Comparison of ENCODE assay signal across 10 mouse cellular contexts in the genomic region with DNA sequence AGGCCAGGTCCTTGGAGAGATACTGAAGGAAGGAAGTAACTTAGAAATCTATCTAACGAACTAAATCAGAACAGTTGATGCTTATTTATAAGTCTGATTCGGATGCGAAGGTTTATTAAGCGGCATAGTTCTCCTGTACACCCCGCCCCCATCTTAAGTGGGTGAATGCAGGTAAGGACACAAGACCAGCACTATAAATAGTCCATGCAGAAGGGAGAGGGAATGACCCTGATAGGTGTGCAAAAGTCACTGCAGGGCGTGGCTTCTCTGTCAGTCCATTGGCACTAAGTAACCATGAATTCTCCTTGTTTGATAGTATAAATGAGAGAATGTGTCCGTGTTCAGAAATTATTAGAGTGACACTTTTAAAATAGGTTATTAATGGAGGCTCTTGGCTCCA.
A peak's percentile ranks its signal among the peaks of the same experiment; 100 is the strongest.
DNase-seq lines count a peak whose midpoint lies in the region; ATAC-seq and TF ChIP-seq lines count a peak whose summit lies in the region.
"Had no signal": no experiment of that assay in that cellular context is flagged by ENCODE, and none has a peak within 500 bp of the region (broad histone marks: within the 10 kb centered on the region; RNA-seq: fewer than 3 reads in every experiment).

No protein-coding gene starts in this region.

- no peaks in the 10 kb centered on the region for H3K27me3 ChIP-seq in forebrain, embryonic 10.5 days (ENCODE audit: poor library complexity, severe bottlenecking)
- no peaks in the 10 kb centered on the region for H3K27me3 ChIP-seq in forebrain, embryonic 13.5 days
- no peaks in the 10 kb centered on the region for H3K27me3 ChIP-seq in kidney, embryonic 16.5 days (ENCODE audit: insufficient read depth, low read length)
- H3K27me3 ChIP-seq in liver, embryonic 13.5 days, result no peaks in the 10 kb centered on the region
- H3K27me3 ChIP-seq in small intestine, adult 2 months (ENCODE audit: control insufficient read depth, insufficient read depth, low read length), result no peaks in the 10 kb centered on the region
- H3K27me3 ChIP-seq: embryonic facial prominence, embryonic 15.5 days; limb, embryonic 15.5 days had no signal

- peaks cover 26% of the 10 kb centered on the region for H3K4me1 ChIP-seq in forebrain, embryonic 10.5 days
- H3K4me1 ChIP-seq in forebrain, embryonic 13.5 days, result peaks cover 20% of the 10 kb centered on the region
- H3K4me1 ChIP-seq in kidney, embryonic 16.5 days (ENCODE audit: insufficient read depth, low read length), result peaks cover 38% of the 10 kb centered on the region
- H3K4me1 ChIP-seq in liver, embryonic 13.5 days (replicated peaks), result peaks cover 23% of the 10 kb centered on the region
- H3K4me1 ChIP-seq in small intestine, adult 2 months (ENCODE audit: control insufficient read depth, insufficient read depth, insufficient read length, low read length), result peaks cover 20% of the 10 kb centered on the region

- TF ChIP-seq POLR2A in small intestine, adult 2 months (IDR thresholded peaks at IDR 0.05; ENCODE audit: low read depth, low read length), result no peak

- peak overlapping the region; percentile 74; the same call in 1 of the 2 replicates for H3K27ac ChIP-seq in forebrain, embryonic 10.5 days
- H3K27ac ChIP-seq in forebrain, embryonic 13.5 days, result no peak overlapping the region
- H3K27ac ChIP-seq in kidney, embryonic 16.5 days (ENCODE audit: low read length), result peak overlapping the region; percentile 91
- peak overlapping the region; percentile 76 for H3K27ac ChIP-seq in liver, embryonic 13.5 days
- H3K27ac ChIP-seq in small intestine, adult 2 months (ENCODE audit: insufficient read depth, low read depth, low read length), result peak overlapping the region; percentile 87
- H3K27ac ChIP-seq: embryonic facial prominence, embryonic 15.5 days; limb, embryonic 15.5 days had no signal

- no peak overlapping the region for H3K4me3 ChIP-seq in forebrain, embryonic 10.5 days
- no peak overlapping the region for H3K4me3 ChIP-seq in forebrain, embryonic 13.5 days
- H3K4me3 ChIP-seq in kidney, embryonic 16.5 days (ENCODE audit: low read length), result no peak overlapping the region
- H3K4me3 ChIP-seq in liver, embryonic 13.5 days (replicated peaks), result no peak overlapping the region
- no peak overlapping the region for H3K4me3 ChIP-seq in small intestine, adult 2 months (ENCODE audit: low read depth, low read length)
- H3K4me3 ChIP-seq: embryonic facial prominence, embryonic 15.5 days; limb, embryonic 15.5 days had no signal

- no peak for ATAC-seq in forebrain, embryonic 13.5 days
- ATAC-seq in kidney, embryonic 16.5 days (ENCODE audit: low FRiP score, low TSS enrichment), result no peak
- no peak for ATAC-seq in liver, embryonic 13.5 days (ENCODE audit: low read depth)

- H3K4me2 ChIP-seq in forebrain, embryonic 13.5 days, result no peak overlapping the region
- no peak overlapping the region for H3K4me2 ChIP-seq in kidney, embryonic 16.5 days (replicated peaks; ENCODE audit: low read depth, low read length)
- H3K4me2 ChIP-seq in liver, embryonic 13.5 days, result no peak overlapping the region
- H3K4me2 ChIP-seq: embryonic facial prominence, embryonic 15.5 days; limb, embryonic 15.5 days had no signal

- intact Hi-C loops in gastrocnemius, postnatal 14 days (cut with DNase I; ENCODE audit: low total_unique reads), result no loop called here

- WGBS in forebrain, embryonic 10.5 days, result 92% methylated on average over 7 of the region's 7 CpGs
- WGBS in forebrain, embryonic 13.5 days, result 80% methylated on average over 7 of the region's 7 CpGs
- 75% methylated on average over 7 of the region's 7 CpGs for WGBS in kidney, embryonic 16.5 days
- 69% methylated on average over 7 of the region's 7 CpGs for WGBS in liver, embryonic 13.5 days (ENCODE audit: insufficient replicate concordance)
- 24% methylated on average over 7 of the region's 7 CpGs for WGBS in small intestine, adult 2 months

- DNase-seq in forebrain, embryonic 10.5 days (ENCODE audit: extremely low spot score, low spot score), result no peak
- no peak for DNase-seq in kidney, adult 8-10 months
- no peak for DNase-seq in liver, embryonic 13.5 days
- no peak for DNase-seq in urinary bladder, postnatal 25 days (ENCODE audit: low spot score)
- DNase-seq in gastrocnemius, postnatal 14 days, result no peak

- H3K9ac ChIP-seq in forebrain, embryonic 13.5 days, result no peak overlapping the region
- H3K9ac ChIP-seq in kidney, embryonic 16.5 days (replicated peaks; ENCODE audit: low read length), result no peak overlapping the region
- H3K9ac ChIP-seq in liver, embryonic 13.5 days, result no peak overlapping the region
- H3K9ac ChIP-seq: embryonic facial prominence, embryonic 15.5 days; limb, embryonic 15.5 days had no signal

- peaks cover 68% of the 10 kb centered on the region for H3K36me3 ChIP-seq in forebrain, embryonic 10.5 days (replicated peaks)
- peaks cover 22% of the 10 kb centered on the region for H3K36me3 ChIP-seq in forebrain, embryonic 13.5 days (ENCODE audit: poor library complexity, severe bottlenecking)
- peaks cover 24% of the 10 kb centered on the region; the same call in 1 of the 2 replicates for H3K36me3 ChIP-seq in kidney, embryonic 16.5 days (ENCODE audit: insufficient read depth, low read length)
- H3K36me3 ChIP-seq in liver, embryonic 13.5 days, result peaks cover 20% of the 10 kb centered on the region
- peaks cover 38% of the 10 kb centered on the region for H3K36me3 ChIP-seq in small intestine, adult 2 months (ENCODE audit: control insufficient read depth, insufficient read depth, low read length)

- no peak for TF ChIP-seq CTCF in small intestine, adult 2 months (IDR thresholded peaks at IDR 0.05; ENCODE audit: extremely low read depth, insufficient read length, insufficient replicate concordance, low read depth, low read length)

- H3K9me3 ChIP-seq in forebrain, embryonic 10.5 days, result no peaks in the 10 kb centered on the region
- H3K9me3 ChIP-seq in forebrain, embryonic 13.5 days (replicated peaks), result no peaks in the 10 kb centered on the region
- no peaks in the 10 kb centered on the region for H3K9me3 ChIP-seq in kidney, embryonic 16.5 days (ENCODE audit: low read length)
- H3K9me3 ChIP-seq in liver, embryonic 13.5 days (replicated peaks), result no peaks in the 10 kb centered on the region
- H3K9me3 ChIP-seq: embryonic facial prominence, embryonic 15.5 days; limb, embryonic 15.5 days had no signal
